Mouse (Mus musculus) testis, adult 2 months (tissue): ENCODE measurements around the gene Cep112. TPM values are rescaled to one million over a fixed set of nuclear protein-coding genes. Genes with fewer than 3 reads are reported as not detected.

ENCODE experiments used
- H3K27ac ChIP-seq: fragments of 200-500 bp; 2 replicates; pipeline ENCODE4 v1.5.1; 2012; ENCODE audit warnings: low read depth, low read length; ENCODE audit not compliant: control insufficient read depth, insufficient read depth
- H3K27me3 ChIP-seq: fragments of 200-500 bp; 2 replicates; pipeline ENCODE4 v1.6.1; 2012; ENCODE audit warnings: mild to moderate bottlenecking, low read length, moderate library complexity; ENCODE audit not compliant: control insufficient read depth, insufficient read depth
- H3K36me3 ChIP-seq: fragments of 200-500 bp; 2 replicates; pipeline ENCODE4 v1.6.1; 2012; ENCODE audit warnings: mild to moderate bottlenecking, low read length; ENCODE audit not compliant: control insufficient read depth, insufficient read depth
- H3K4me1 ChIP-seq: fragments of 200-500 bp; 2 replicates; pipeline ENCODE4 v1.6.1; 2012; ENCODE audit warnings: low read length; ENCODE audit not compliant: control insufficient read depth, insufficient read depth
- H3K4me3 ChIP-seq: fragments of 200-500 bp; 2 replicates; pipeline ENCODE4 v1.5.1; 2012; ENCODE audit warnings: low read depth, mild to moderate bottlenecking, low read length, moderate library complexity, mixed read lengths; ENCODE audit not compliant: control insufficient read depth
- CTCF ChIP-seq: fragments of 200-500 bp; IDR thresholded peaks from 2 replicates; pipeline ENCODE4 v1.5.1; 2012; ENCODE audit warnings: low read depth, mild to moderate bottlenecking, inconsistent platforms, low read length, moderate library complexity; ENCODE audit not compliant: control insufficient read depth, insufficient read depth, insufficient replicate concordance
- POLR2A ChIP-seq: fragments of 200-500 bp; IDR thresholded peaks from 2 replicates; pipeline ENCODE4 v1.6.1; 2012; ENCODE audit warnings: low read depth, mild to moderate bottlenecking, inconsistent platforms, low read length, moderate library complexity; ENCODE audit not compliant: control insufficient read depth
- polyA plus RNA-seq: library from polyadenylated mRNA; depleted of rRNA; stranded (reverse); fragments of >200 nt; gene quantifications from 2 replicates; pipeline ENCODE4 v1.2.3, GENCODE M21; 2012

Cep112 gene
- polyA plus RNA-seq, 1 experiment = 127 TPM

DNA sequence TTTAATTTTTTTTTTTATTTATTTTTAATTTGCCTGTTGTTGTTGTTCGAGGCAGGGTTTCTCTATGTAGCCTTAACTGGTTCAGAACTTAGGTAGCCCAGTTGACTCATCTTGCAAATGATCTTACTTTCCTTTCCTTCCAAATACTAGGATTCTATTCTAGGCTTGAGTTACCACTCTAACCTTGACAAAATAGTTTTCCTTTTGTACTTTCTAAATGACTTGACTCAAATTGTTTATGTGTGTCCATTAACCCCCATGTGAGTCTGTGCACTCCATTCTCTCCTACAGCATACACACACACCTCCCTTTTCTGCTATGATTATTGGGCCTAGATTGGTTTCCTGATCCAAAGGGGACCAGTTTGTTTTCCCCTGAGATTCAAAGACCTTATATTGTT, 128.9 kb downstream of the Cep112 start:
- H3K27me3 ChIP-seq = no peaks in the 10 kb centered on the region
- H3K27ac ChIP-seq = no peak overlapping the region
- no peak overlapping the region for H3K4me3 ChIP-seq
- H3K36me3 ChIP-seq = no peaks in the 10 kb centered on the region
- no peaks in the 10 kb centered on the region for H3K4me1 ChIP-seq
- no peak for TF ChIP-seq POLR2A
- no peak for TF ChIP-seq CTCF

- H3K27ac ChIP-seq = no peak overlapping the region
- H3K4me1 ChIP-seq = no peaks in the 10 kb centered on the region
Observed at GRCm38 (mm10) chr11:108558544-108558943, 133.6 kb downstream of the Cep112 start.

DNA sequence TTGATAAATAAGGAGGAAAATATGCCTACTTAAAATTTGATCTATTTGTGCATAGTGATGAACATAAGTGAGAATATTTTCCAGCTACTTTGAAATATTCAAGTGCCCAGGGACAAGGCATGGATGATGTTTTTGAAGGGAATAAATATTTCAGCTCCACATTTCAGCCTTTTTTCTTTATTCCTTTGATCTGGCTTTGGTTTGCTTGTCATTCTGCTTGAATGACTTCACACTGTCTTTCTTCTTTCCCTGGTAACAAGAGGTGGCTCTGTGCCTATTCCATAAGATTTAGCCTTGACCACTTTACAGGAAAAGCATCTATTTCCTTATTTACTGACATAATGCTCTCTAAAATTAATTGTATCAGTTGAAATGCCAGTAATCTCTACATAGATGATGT, 134.5 kb downstream of the Cep112 start:
- no peak overlapping the region for H3K4me3 ChIP-seq
- no peak overlapping the region for H3K27ac ChIP-seq
- TF ChIP-seq POLR2A = no peak
- TF ChIP-seq CTCF = no peak
- no peaks in the 10 kb centered on the region for H3K36me3 ChIP-seq
- no peaks in the 10 kb centered on the region for H3K27me3 ChIP-seq
- H3K4me1 ChIP-seq = no peaks in the 10 kb centered on the region

More at GRCm38 (mm10) chr11:108558544-108558943, 133.6 kb downstream of the Cep112 start:
- H3K4me3 ChIP-seq = no peak overlapping the region
- no peaks in the 10 kb centered on the region for H3K36me3 ChIP-seq
- no peaks in the 10 kb centered on the region for H3K27me3 ChIP-seq
- TF ChIP-seq POLR2A (no peak), CTCF (no peak)

- Histone ChIP-seq H3K4me1 (no peaks in the 10 kb centered on the region), H3K27ac (no peak overlapping the region), H3K4me3 (no peak overlapping the region), H3K27me3 (no peaks in the 10 kb centered on the region), H3K36me3 (no peaks in the 10 kb centered on the region)
- no peak for TF ChIP-seq POLR2A
- no peak for TF ChIP-seq CTCF
Observed at GRCm38 (mm10) chr11:108562076-108562475, 137.1 kb downstream of the Cep112 start.

DNA sequence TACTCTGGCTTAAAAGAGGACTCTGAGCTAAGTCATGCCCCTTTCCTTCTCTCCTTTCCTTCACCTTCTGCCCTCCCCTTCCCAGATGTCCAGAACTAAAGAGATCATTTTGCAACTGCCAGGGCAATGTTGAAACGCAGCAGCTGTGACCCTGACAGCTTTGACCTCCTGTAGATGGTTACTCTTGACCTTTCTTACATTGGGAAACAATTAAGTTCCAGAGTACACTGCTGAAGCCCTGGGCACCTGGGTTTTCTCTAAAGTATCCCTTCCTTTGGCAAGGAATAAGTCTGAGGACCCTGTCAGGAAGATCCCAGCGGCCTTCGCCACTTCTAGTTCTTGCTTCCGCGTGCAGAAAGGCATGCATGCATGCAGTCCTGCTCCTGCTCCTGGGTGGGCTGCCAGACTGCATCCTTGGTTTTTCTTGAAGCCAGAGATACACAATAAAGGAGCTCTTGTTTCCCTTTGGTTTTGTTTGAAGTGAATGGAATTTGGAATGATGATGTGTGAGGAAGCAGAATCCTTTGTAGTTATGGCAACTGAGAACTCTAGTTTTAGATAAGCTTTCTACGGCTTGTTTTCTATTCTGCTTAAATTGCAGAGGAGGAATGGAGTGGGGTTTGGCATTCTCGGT, 161.7 kb downstream of the Cep112 start:
- peak overlapping the region; percentile 58 for H3K4me3 ChIP-seq
- no peak overlapping the region for H3K27ac ChIP-seq
- TF ChIP-seq POLR2A (no peak), CTCF (no peak)
- H3K27me3 ChIP-seq = no peaks in the 10 kb centered on the region
- H3K36me3 ChIP-seq = no peaks in the 10 kb centered on the region
- H3K4me1 ChIP-seq = no peaks in the 10 kb centered on the region

DNA sequence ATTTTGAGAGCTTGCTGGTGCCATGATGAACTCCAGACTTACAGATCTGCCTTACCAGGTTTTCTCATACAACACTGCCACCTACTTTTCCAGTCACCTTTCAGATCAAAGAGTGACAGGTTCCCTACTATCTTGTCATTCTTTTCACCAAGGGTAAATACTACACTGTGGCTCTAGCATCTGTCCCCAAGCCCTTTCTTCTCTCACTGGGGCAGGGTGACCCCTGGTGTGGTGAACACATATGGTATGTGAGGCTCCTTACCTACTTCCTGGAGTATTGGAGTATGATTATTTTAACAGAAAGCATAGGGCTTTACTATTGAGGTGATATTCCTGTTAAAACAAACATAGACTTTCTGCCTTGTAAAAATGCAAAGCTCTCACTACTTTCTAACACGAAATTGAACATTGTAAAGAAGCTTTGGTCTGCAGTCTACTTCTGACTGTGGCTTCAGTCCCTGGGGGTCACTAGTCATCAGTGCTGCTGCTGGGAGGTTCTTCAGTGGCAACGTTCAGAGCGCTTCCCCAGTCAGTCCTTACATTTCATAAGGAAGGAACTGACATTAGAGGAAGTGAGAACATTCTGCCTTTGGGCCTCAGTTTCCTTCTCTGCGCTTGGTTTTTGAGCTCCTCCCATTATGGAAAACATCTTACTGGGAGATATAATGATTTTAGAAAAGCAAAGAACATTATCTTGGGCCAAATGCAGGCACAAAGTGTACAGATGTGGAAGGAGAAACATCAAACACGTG, 168.4 kb downstream of the Cep112 start:
- H3K27ac ChIP-seq = no peak overlapping the region
- H3K4me1 ChIP-seq = no peaks in the 10 kb centered on the region
- H3K4me3 ChIP-seq = no peak overlapping the region
- H3K27me3 ChIP-seq = no peaks in the 10 kb centered on the region
- TF ChIP-seq CTCF (no peak), POLR2A (no peak)
- no peaks in the 10 kb centered on the region for H3K36me3 ChIP-seq

DNA sequence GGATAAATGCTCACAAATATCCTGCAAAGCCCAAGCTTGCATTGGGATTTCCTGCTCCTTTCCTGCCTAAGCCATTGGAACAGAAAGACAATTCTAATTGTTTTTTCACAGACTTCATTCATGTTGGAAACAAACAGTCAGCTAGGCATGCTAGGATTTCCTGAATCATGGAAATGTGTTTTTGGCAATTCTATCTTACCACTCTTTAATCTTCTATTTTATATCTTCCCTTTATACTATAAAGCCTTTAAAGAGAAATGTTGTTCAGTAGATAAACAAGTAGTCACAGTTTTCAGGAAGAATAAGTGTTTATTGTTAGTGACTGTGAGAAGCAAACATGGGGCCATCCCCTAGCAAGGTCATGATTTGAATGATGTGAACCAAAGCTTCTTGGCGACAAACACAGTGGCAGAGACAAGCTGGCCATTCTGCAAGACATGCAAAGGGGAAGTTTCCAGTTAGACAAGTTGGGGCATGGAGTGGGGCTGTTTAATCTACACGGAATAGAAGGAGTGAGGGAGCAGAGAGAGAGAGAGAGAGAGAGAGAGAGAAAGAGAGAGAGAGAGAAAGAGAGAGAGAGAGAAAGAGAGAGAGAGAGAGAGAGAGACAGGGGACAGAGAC, 169.1 kb downstream of the Cep112 start:
- no peaks in the 10 kb centered on the region for H3K27me3 ChIP-seq
- TF ChIP-seq POLR2A (no peak), CTCF (no peak)
- H3K36me3 ChIP-seq = no peaks in the 10 kb centered on the region
- no peak overlapping the region for H3K4me3 ChIP-seq
- no peak overlapping the region for H3K27ac ChIP-seq
- H3K4me1 ChIP-seq = no peaks in the 10 kb centered on the region
